Mouse (Mus musculus) layer of hippocampus, postnatal 25 days (tissue): ENCODE data around the gene Cep290. TPM values are rescaled to one million over a fixed set of nuclear protein-coding genes. Genes with fewer than 3 reads are reported as not detected.

ENCODE experiments used
- DNase-seq, 2 experiments: peaks; one replicate each; pipeline ENCODE4 v3.0.0; 2022; ENCODE audit warnings: mixed read lengths in 2 of 2, low spot score in 1 of 2; ENCODE audit errors: extremely low spot score in 1 of 2
- total RNA-seq, 2 experiments: library from RNA; stranded (reverse); gene quantifications; 2 replicates each; pipeline ENCODE4 v1.2.3; 2021

Gene Cep290
- total RNA-seq, 2 experiments from 2014 or later = 11.4 to 13.1 TPM

DNA sequence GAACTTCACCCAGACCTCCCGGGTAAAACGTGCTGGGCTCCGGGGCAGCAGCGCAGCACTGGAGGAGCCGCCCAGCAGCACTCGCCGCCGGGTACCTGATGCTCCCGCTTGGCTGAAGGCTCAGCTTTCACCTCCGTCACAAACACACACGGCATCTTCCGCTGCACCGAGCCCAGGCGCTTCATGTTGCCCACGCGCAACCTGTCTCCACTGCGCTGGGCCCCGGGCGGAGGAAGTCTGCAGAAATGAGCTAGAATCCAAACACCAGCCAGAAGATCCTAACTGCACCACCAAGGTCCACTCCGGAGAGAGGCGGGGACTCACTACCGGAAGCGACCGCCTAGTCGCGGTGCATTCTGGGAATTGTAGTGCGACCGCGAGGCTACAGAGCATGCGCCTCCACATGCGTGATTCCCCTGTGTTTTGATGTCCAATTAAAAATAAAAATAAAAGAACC lies 101.6 kb downstream of the Cep290 start:
- peak; percentile 68 to 86 for DNase-seq

DNA sequence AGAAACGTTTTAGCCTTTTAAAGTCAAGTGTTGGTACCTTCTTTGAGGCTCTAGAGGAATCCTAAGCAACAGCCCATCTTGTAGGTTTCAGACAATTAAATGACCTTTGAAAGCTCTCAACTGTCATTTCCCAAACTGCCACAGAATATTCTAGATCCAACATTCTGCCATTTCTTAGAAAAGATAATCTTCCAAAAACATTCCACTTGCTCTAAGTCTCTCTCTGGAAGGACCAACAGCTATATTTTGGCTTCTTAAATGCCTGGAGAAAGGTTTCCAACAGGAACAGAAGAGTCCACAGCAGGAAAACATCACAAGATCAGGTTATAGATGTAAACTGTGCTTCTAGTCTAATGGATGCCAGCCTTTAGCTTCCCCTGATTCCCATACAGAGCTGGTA lies 103.0 kb downstream of the Cep290 start, which contains the start of the genes 4930430F08Rik and 1700017N19Rik:
4930430F08Rik (minus strand) TSS at position 101 of the 400 bp plus-strand sequence.
1700017N19Rik (plus strand) TSS at position 162 of the 400 bp plus-strand sequence.
- DNase-seq = no peak

DNA sequence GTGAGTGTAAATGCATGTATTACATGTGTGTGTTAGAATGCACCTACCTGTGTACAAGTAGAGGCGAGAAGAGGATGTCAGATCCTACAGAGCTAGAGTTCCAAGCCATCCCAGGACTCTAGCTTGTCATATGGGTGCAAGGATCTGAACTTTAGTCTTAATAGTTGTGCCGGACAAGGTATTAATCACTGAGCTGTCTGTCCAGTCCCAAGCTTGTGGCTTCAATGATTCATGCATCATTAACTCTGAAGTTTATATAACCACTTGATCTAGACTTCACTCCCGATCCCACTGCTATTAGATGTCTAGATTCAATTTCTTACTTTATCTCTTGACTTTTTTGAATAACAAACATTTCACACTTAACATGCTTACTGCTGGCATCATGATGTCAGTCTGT lies 111.0 kb downstream of the Cep290 start:
- no peak for DNase-seq

DNA sequence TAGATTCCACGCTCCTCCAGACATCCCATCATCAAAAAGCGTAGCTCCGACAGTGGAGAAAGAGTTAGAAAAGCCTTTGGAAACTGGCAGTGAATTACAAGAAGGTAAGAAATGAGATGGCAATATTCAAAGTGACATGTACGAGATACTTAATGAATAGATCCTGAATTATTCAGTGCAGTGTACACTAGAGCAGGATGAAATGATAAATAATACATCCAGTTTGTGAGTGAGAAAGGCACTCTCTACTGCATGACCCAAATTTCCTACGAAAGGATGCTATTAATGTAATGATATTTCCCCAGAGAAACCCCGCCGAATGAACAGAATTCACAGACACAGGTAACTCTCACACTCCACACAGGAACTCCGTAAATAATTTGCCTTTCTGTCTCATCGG lies 116.2 kb downstream of the Cep290 start:
- no peak for DNase-seq

DNA sequence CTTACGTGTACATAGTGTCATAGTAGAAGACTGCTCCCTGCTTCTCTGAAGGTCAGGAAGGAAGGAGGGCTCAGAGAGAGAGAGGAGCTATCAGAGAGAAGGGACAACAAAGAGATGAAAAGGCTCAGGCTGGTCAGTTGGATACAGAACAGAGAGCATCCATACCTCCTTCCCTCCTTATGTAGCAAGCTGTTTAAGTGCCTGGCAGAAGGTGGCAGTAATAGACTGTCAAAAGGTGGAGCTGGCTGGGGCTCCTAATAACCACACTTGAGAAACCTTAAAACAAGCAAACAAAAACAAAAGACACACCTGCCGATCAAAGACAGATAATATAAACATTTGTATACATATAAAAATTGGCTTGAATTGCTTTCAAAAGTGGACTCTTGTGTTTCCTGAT lies 116.9 kb downstream of the Cep290 start:
- DNase-seq = no peak

DNA sequence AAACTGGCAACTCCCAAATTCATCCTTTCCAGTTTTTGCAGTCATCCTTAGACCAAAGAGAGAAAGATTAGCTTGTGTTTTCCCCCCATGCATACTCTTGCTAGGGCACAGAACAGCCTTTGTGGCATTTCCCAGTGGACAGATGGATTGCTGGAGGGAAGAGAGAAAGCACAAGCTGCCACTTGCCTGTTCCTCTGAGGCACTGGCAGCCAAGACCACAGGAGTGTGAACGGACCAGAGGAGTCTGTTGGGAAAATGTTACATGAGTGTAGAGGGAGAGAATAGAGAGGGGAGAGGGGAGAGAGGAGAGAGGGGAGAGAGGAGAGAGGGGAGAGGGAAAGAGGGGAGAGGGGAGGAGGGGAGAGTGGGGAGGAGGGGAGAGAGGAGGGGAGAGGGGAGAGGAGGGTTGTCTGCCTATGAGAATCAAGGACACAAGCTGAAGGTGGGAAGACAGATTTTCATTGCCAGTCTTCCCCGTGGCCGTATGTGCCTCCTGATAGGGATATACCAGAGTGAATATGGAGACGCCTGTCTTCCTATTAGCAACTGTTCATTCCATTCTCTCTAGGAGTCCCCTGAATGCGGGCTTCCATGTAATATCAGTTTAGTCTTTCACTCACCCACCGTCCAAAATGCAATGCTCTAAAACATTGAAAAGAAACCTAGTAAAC lies 130.0 kb downstream of the Cep290 start:
- no peak for DNase-seq

DNA sequence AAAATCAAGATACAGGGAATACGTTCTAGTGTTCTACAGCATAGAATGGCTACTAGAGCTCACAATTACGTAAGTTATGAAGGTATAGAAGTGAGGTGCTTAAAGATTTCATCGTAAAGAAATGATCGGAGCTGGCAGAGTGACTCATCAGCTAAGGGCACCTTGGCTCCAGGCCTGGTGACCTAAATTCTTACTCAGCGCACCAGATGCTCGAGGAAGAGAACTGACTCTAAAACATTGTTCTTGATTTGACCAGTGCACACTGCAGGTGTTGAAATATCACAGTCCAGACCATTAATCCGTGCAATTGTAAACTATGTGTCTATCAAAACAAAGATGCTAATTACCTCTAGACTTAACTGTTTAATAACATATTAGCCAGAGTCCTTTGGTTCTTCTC lies 132.1 kb downstream of the Cep290 start:
- no peak for DNase-seq

DNA sequence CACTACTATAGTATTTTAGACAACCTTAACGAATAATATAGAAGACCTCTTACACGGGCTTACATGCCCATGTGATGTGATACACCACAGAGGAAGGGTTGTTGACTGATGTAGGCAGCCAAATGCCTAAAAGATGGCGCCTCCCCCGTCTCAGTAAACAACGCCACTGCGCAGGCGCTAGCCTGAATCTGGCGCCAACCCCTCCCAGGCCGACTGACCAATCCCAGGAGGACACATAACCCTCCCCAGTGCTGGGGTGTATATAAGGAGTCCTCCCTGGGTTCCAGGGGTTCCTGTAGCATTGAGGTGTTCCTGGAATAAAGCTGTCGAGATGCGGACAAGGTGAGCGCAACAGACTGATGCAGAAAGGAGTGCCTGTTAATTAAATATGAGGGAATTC lies 132.7 kb downstream of the Cep290 start:
- DNase-seq = no peak

DNA sequence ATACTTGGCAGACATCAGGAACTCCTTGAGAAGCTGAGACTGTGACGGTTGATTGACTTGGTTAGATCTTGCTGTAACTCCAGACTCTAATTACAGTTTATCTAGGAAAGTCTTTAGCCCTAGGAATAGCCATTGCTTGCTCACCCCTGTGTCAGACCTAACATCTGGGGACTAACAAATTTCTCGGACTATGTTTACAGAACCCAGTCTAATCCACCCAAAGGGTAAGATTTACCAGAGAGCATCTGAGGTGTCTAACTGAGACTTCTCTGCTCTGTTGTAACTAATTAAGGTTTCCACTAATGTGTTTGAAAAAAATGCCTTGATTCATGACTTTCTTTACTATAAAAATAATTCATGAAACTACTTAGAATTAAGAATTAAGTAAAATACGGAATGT lies 135.1 kb downstream of the Cep290 start:
- DNase-seq = no peak

Other genes with a start within 250 kb of the Cep290 start
- not detected for gene Gm4301, start 151.9 kb upstream of the Cep290 start, total RNA-seq
- gene Gm4302, start 146.7 kb upstream of the Cep290 start, total RNA-seq = not detected
- gene Gm4303, start 141.6 kb upstream of the Cep290 start, total RNA-seq = not detected
- not detected for gene Gm4305, start 136.5 kb upstream of the Cep290 start, total RNA-seq
- not detected for gene Gm4307, start 126.2 kb upstream of the Cep290 start, total RNA-seq
- gene Gm4312, start 105.0 kb upstream of the Cep290 start, total RNA-seq = not detected
- 10 to 100 TPM; 12.1 to 14.4 TPM for gene Tmtc3, start 208 bp upstream of the Cep290 start, total RNA-seq
- 10 to 100 TPM; 18.0 to 29.4 TPM for gene 4930430F08Rik, start 102.9 kb downstream of the Cep290 start, total RNA-seq
- not detected for gene 1700017N19Rik, start 102.9 kb downstream of the Cep290 start, total RNA-seq